Mouse (Mus musculus): Measurements from ENCODE around the gene Dzip1.

The Dzip1 gene

GRCm38 (mm10) chr14:118836145-118836544 is 89.1 kb downstream of the Dzip1 start:
- DNase-seq (ENCODE audit: low read depth in 1 of 2, low spot score in 2 of 2) = no peak

GRCm38 (mm10) chr14:118834313-118834712 is 90.9 kb downstream of the Dzip1 start:
- no peak for DNase-seq (ENCODE audit: low read depth in 1 of 2, low spot score in 2 of 2)

GRCm38 (mm10) chr14:118833241-118833640 is 92.0 kb downstream of the Dzip1 start:
- DNase-seq (ENCODE audit: low read depth in 1 of 2, low spot score in 2 of 2) = no peak

GRCm38 (mm10) chr14:118831597-118831996 is 93.7 kb downstream of the Dzip1 start:
- no peak for DNase-seq (ENCODE audit: low read depth in 1 of 2, low spot score in 2 of 2)

- no peak for DNase-seq (ENCODE audit: low read depth in 1 of 2, low spot score in 2 of 2)
Observed at GRCm38 (mm10) chr14:118829331-118830095, 95.7 kb downstream of the Dzip1 start.

- no peak for DNase-seq (ENCODE audit: low read depth in 1 of 2, low spot score in 2 of 2)
Observed at GRCm38 (mm10) chr14:118827283-118827904, 97.9 kb downstream of the Dzip1 start.

- no peak for DNase-seq (ENCODE audit: low read depth in 1 of 2, low spot score in 2 of 2)
Observed at GRCm38 (mm10) chr14:118826346-118826745, 98.9 kb downstream of the Dzip1 start.
